Mouse (Mus musculus): ENCODE measurements at regions not wholly inside any gene's neighbourhood (a gene's known extent, or its start where the extent isn't known, plus 50 kb on each side); places are given as distances from the start of the nearest gene placed in this dataset.

DNA sequence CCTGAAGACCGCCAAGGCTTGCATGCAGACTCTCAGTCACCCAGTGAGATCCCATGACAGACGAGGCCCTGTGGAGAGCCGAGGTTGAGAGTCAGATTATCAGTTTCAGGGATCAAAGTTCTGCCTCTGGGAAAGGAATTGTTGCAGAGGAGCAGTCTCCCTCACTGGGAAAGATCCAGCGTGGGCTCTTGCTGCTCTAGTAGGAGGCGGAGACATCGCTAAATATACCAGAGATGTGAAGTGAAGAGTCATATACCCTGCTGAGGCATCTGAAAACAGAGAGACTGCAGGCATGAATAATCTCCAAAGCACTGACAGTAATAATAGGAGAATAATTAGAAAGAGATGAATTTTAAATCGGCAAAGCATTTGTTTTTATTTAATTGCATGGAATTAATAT, 106.6 kb upstream of the Auts2 start:
- DNase-seq (ENCODE audit: low read depth), result no peak

DNA sequence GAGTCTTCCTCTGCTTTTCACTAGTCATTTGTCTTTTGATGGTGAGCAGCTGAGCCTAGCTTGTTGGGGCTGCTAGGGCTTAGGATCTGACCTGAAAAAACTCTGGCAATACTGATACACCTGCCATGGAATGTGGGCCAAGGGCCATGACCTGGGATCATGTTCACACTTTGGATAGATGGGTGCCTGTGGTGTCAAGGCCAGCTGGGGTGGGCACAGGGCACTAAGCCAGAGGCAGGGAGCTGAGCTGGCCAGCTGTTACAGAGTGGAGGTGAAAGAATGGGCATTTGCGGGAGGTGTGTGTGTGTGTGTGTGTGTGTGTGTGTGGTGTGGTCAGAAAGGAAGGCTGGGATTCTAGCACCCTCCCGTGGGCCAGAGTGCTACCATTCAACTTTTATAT, 105.6 kb upstream of the Auts2 start:
- no peak for DNase-seq (ENCODE audit: low read depth)

DNA sequence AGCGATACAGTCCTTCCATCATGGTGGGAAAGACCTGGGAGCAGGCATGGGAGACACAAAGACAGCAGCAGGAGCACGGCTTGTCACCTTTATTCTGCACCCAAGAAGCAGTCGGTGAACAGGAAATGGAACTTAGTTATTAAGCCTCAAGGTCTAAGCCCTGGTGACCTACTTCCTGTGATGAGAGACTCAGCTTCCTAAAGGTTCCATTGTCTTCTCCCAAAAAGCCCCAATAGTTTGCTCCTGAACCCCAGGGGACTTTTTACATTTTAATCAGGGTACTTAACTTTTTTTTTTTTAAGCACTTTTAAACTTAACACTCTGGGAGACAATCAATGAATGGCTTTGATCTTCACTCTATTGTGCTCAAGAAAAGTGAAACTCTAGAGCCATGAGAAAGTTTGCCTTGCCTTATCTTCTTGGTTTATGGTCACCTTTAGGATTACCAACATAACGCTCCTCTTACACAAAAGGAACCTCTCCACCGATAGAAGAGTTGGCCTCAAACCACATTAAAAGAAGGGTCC, 101.6 kb upstream of the Auts2 start:
- DNase-seq (ENCODE audit: low read depth), result no peak

DNA sequence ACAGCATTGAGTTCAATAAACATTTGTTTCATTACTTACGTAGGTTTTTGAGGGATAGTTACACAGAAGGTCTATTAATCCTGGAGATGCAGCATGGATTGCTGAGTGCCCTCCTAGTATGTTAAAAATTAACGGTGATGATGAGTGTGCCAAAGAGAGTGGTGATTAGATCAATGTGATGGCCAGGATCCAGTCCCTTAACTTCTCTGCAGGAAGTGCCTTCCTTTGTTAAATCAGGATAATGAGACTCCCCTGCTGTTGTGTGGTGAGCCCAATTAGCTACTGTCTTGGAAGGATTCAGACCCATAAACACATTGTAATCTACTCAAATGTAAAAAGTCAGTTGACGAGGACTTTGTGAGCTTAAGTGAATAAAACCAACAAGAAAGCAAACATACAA, 100.1 kb upstream of the Auts2 start:
- no peak for DNase-seq (ENCODE audit: low read depth)

DNA sequence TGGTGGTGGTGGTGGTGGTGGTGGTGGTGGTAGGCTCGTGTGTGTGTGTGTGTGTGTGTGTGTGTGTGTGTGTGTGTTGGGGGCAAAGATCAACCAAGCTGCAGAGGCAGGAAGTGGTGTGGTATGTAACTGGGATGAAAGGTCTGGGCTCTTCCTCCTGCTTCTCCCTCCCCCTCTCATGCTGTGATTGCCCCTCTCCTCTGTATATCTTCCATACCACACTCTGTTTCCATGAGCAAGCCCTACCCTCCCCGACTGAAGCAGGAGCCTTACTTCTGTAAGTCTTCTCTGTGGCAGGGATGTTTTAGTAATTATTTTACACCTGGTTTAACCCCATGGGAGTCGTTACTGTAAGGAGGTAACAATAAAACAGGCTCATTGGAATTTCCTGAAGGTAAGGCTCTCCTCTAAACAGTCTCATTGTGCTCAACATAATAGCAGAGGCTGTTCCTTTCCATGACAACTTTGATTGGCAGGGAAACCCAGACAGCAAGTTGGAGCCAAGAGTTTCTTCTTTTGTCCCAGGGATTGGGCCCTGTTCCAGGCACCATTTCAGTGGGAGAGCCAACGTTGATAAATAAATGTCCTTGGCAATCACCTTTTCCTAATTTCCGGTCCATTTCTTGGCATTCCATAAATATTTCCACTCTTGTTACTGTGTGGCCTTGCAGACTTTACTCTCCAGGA, 90.2 kb upstream of the Auts2 start:
- DNase-seq (ENCODE audit: low read depth), result no peak

DNA sequence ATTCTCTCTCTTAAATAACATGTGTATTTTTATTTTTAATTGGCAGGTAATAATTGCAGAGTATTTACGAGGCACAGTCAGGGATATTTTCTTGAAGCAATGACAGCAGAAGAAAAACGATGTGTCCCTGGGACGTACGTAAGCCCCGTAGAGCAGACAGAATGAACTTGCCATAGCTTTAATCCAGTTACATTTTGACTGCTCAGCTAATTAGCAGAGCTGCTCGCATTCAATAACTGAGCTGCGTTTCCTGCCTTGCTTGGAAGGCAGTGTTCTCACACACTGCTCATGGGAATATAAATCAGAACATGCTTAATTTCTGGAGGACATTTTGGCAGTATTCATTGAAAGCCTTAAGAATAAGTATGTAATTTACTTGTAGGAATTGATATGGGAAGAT, 78.6 kb upstream of the Auts2 start:
- DNase-seq (ENCODE audit: low read depth), result no peak

DNA sequence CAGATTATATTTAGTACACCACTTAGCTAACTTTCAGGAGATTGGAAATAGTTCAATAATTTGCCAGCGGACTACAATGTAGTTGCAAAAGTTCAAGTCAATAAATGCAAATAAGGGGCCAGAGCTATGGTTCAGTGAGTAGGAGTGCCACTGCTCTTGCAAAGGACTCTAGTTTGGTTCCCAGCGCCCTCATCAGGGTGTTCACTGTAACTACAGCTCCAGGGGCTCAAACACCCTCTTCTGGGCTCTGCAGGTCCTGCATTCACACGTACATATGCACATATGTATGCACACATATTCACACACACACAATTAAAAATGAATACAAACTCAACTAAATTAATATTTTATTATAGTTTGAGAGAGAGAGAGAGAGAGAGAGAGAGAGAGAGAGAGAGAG, 74.1 kb upstream of the Auts2 start:
- DNase-seq (ENCODE audit: low read depth), result no peak

DNA sequence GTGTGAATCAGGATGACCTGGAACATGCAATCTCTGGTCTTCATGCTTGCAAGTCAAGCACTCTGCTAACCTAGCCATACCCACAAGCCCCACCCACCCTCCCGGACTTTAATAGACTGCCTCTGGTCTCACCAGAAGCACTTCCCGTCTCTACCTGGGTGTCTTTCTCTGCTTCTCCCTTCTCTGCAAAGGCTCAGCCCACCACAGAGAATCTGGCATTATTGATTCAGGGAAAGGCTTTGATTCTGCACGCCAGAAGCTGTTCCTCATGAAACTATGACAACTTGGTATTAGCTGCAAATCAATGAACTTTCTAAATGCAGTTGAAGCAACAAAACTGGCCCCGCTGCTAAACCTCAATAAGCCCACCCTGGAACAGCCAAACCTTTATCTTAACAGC, 66.1 kb upstream of the Auts2 start:
- DNase-seq (ENCODE audit: low read depth), result no peak

DNA sequence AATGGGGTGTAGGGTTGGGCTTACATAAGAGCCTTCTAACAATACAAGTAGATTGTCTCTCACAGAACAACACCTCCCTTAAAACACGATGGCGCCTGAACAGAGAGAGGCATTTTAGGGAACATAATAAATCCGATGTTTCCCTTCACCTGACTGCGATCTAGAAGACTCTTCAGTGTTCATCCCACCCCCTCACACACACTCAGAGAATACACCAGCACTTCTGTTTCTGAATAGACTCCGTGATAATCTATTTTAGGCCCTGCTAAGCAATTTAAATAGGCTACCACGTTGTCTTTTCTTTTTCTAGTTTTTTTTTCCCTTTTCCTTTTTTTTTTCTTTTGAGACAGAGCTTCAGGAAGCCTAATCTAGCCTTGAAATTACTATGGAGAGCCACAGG, 63.1 kb upstream of the Auts2 start:
- DNase-seq (ENCODE audit: low read depth), result no peak

DNA sequence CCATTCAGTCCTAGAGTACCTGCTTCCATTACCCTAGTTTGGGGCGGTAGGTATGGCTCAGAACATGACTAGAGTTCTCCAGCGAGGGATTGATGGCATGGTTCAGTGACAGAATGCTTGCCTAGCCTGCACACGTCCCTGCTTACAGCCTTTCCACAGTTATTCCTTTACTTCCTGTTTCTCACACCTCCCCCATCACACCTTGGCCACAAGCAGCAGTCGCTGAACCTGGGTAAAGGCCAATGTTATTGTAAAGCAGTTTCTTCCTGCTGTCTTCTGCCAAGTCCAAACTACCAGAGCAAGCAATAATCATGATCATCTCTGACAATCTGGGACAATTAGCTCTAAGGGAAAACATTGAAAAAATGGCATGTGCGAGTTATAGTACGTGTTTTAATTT, 51.7 kb upstream of the Auts2 start:
- no peak for DNase-seq (ENCODE audit: low read depth)
